Mouse (Mus musculus) ZHBTc4 (cell line): Measurements from ENCODE around the gene Mef2a.

Experiments
- DNase-seq: peaks from one replicate; pipeline ENCODE4 v3.0.0-alpha.2; 2011; ENCODE audit warnings: low read depth, low spot score

Mef2a gene

GRCm38 (mm10) chr7:67246067-67246466, 126.6 kb downstream of the Mef2a start:
- DNase-seq, result no peak

- DNase-seq, result no peak
Observed at GRCm38 (mm10) chr7:67245255-67245654, 127.4 kb downstream of the Mef2a start.

- DNase-seq, result no peak
Observed at GRCm38 (mm10) chr7:67243894-67244282, 128.8 kb downstream of the Mef2a start.

- DNase-seq, result peak; percentile 29
Observed at GRCm38 (mm10) chr7:67243121-67243893, 129.4 kb downstream of the Mef2a start.

GRCm38 (mm10) chr7:67241969-67242368, 130.7 kb downstream of the Mef2a start:
- DNase-seq, result no peak

GRCm38 (mm10) chr7:67237752-67238151, 134.9 kb downstream of the Mef2a start:
- DNase-seq, result no peak

GRCm38 (mm10) chr7:67236351-67236750, 136.3 kb downstream of the Mef2a start:
- DNase-seq, result no peak

- DNase-seq, result no peak
Observed at GRCm38 (mm10) chr7:67234797-67235196, 137.9 kb downstream of the Mef2a start.

GRCm38 (mm10) chr7:67232504-67232903, 140.2 kb downstream of the Mef2a start:
- DNase-seq, result no peak

GRCm38 (mm10) chr7:67230640-67231140, 142.0 kb downstream of the Mef2a start:
- no peak for DNase-seq

GRCm38 (mm10) chr7:67230221-67230620, 142.4 kb downstream of the Mef2a start:
- no peak for DNase-seq

GRCm38 (mm10) chr7:67229701-67230100, 143.0 kb downstream of the Mef2a start:
- DNase-seq, result no peak

GRCm38 (mm10) chr7:67228891-67229602, 143.6 kb downstream of the Mef2a start:
- peak; percentile 55 for DNase-seq

- DNase-seq, result no peak
Observed at GRCm38 (mm10) chr7:67228390-67228789, 144.3 kb downstream of the Mef2a start.

GRCm38 (mm10) chr7:67227538-67227937, 145.1 kb downstream of the Mef2a start:
- DNase-seq, result no peak

- DNase-seq, result no peak
Observed at GRCm38 (mm10) chr7:67225943-67226625, 146.6 kb downstream of the Mef2a start.

GRCm38 (mm10) chr7:67222220-67222862, 150.3 kb downstream of the Mef2a start, which contains the start of gene Lysmd4:
Gene Lysmd4 (plus strand): TSS chr7:67222544.
- DNase-seq, result peak; percentile 97

- DNase-seq, result peak; percentile 50
Observed at GRCm38 (mm10) chr7:67217025-67217424, 155.6 kb downstream of the Mef2a start.

GRCm38 (mm10) chr7:67216351-67216750, 156.3 kb downstream of the Mef2a start:
- DNase-seq, result no peak

GRCm38 (mm10) chr7:67213589-67213988, 159.1 kb downstream of the Mef2a start:
- DNase-seq, result no peak

GRCm38 (mm10) chr7:67211971-67212370, 160.7 kb downstream of the Mef2a start:
- DNase-seq, result no peak

GRCm38 (mm10) chr7:67211341-67211740, 161.3 kb downstream of the Mef2a start:
- DNase-seq, result no peak
